ENCODE assay signal across 8 mouse cellular contexts in genomic region chr6:67034331-67035130, GRCm38 (mm10). TPM values are rescaled to one million over a fixed set of nuclear protein-coding genes. Genes with fewer than 3 reads are reported as not detected.
DNase-seq lines count a peak whose midpoint lies in the region; ATAC-seq lines count a peak whose summit lies in the region.

No protein-coding gene starts in this region.

- no peaks in the 10 kb centered on the region for H3K27me3 ChIP-seq in heart, embryonic 11.5 days (ENCODE audit: control insufficient read depth, insufficient read depth, low read length)
- peaks cover 10% of the 10 kb centered on the region; the same call in 1 of the 2 replicates for H3K27me3 ChIP-seq in hindbrain, embryonic 14.5 days (ENCODE audit: control insufficient read depth, insufficient read depth, low read length)
- H3K27me3 ChIP-seq in midbrain, embryonic 16.5 days (ENCODE audit: control insufficient read depth, insufficient read depth, low read depth, low read length), result peaks cover 3% of the 10 kb centered on the region

- H3K4me2 ChIP-seq in heart, embryonic 11.5 days, result peak overlapping the region; percentile 40
- H3K4me2 ChIP-seq in hindbrain, embryonic 14.5 days (replicated peaks), result peak overlapping the region; percentile 39
- peak overlapping the region; percentile 9 for H3K4me2 ChIP-seq in midbrain, embryonic 16.5 days (ENCODE audit: low read length)

- no peaks in the 10 kb centered on the region for H3K36me3 ChIP-seq in heart, embryonic 11.5 days (ENCODE audit: control insufficient read depth, insufficient read depth, low read length)
- no peaks in the 10 kb centered on the region for H3K36me3 ChIP-seq in hindbrain, embryonic 14.5 days (replicated peaks; ENCODE audit: control insufficient read depth, insufficient read depth)
- no peaks in the 10 kb centered on the region for H3K36me3 ChIP-seq in midbrain, embryonic 16.5 days (ENCODE audit: control insufficient read depth, insufficient read depth, low read length)

- 55% methylated on average over 7 of the region's 7 CpGs for WGBS in heart, embryonic 11.5 days (ENCODE audit: insufficient replicate concordance)
- WGBS in hindbrain, embryonic 14.5 days, result 47% methylated on average over 7 of the region's 7 CpGs
- 44% methylated on average over 7 of the region's 7 CpGs for WGBS in midbrain, embryonic 16.5 days

- H3K9me3 ChIP-seq in heart, embryonic 11.5 days (replicated peaks; ENCODE audit: control insufficient read depth, low read length), result no peaks in the 10 kb centered on the region
- H3K9me3 ChIP-seq in hindbrain, embryonic 14.5 days (ENCODE audit: control insufficient read depth, low read length), result no peaks in the 10 kb centered on the region
- H3K9me3 ChIP-seq in midbrain, embryonic 16.5 days (replicated peaks; ENCODE audit: control insufficient read depth, low read length, poor library complexity, severe bottlenecking), result no peaks in the 10 kb centered on the region

- no peak overlapping the region for H3K9ac ChIP-seq in heart, embryonic 11.5 days (ENCODE audit: low read depth, low read length)
- peak overlapping the region; percentile 31; the same call in 1 of the 2 replicates for H3K9ac ChIP-seq in hindbrain, embryonic 14.5 days
- H3K9ac ChIP-seq in midbrain, embryonic 16.5 days (ENCODE audit: low read depth, low read length), result no peak overlapping the region

- H3K4me3 ChIP-seq in heart, embryonic 11.5 days (ENCODE audit: low read depth, low read length), result peak overlapping the region; percentile 23; the same call in 1 of the 2 replicates
- H3K4me3 ChIP-seq in hindbrain, embryonic 14.5 days (replicated peaks; ENCODE audit: low read length), result peak overlapping the region; percentile 15; the same call in 1 of the 2 replicates
- no peak overlapping the region for H3K4me3 ChIP-seq in midbrain, embryonic 16.5 days (ENCODE audit: low read depth, low read length)

- no peak for DNase-seq in heart, adult 8-10 months (ENCODE audit: low spot score)
- DNase-seq in MEL-GATA-1-ER (ENCODE audit: extremely low read depth, low read depth), result peak; percentile 97
- DNase-seq in hindbrain, embryonic 14.5 days (ENCODE audit: low spot score), result no peak
- DNase-seq in T-cell, adult 2 months (ENCODE audit: low spot score), result no peak
- DNase-seq in ovary, postnatal 10 days (ENCODE audit: low spot score), result no peak
- DNase-seq in embryo, embryonic 9.5 days (ENCODE audit: extremely low spot score), result no peak

- H3K4me1 ChIP-seq in heart, embryonic 11.5 days (ENCODE audit: control insufficient read depth, insufficient read depth, low read length), result peaks cover 6% of the 10 kb centered on the region
- H3K4me1 ChIP-seq in hindbrain, embryonic 14.5 days (replicated peaks; ENCODE audit: control insufficient read depth, insufficient read depth, low read length), result peaks cover 22% of the 10 kb centered on the region
- H3K4me1 ChIP-seq in midbrain, embryonic 16.5 days (ENCODE audit: control insufficient read depth, insufficient read depth, low read length), result peaks cover 21% of the 10 kb centered on the region

- ATAC-seq in heart, embryonic 11.5 days (replicated peaks; ENCODE audit: insufficient number of reproducible peaks, low FRiP score, low TSS enrichment), result peak; percentile 17; the same call in 1 of the 2 replicates
- no peak for ATAC-seq in hindbrain, embryonic 14.5 days (ENCODE audit: low FRiP score)
- no peak for ATAC-seq in midbrain, embryonic 16.5 days

- H3K27ac ChIP-seq in heart, embryonic 11.5 days (ENCODE audit: low read depth, low read length), result peak overlapping the region; percentile 78
- H3K27ac ChIP-seq in hindbrain, embryonic 14.5 days, result no peak overlapping the region
- H3K27ac ChIP-seq in midbrain, embryonic 16.5 days (ENCODE audit: low read length), result no peak overlapping the region

RNA-seq across cellular contexts. Expression of gene Gadd45a, which starts 2.7 kb away (rescaled TPM):
- polyA plus RNA-seq in heart, embryonic 11.5 days (2014; fragmentation: Nextera tagmentation; extraction: Ambion mirVana), result 9.8 and 12.5 TPM in 2 replicates
- 10 to 100 TPM; 13.8 to 30.6 (median 20.8) TPM for total RNA-seq in heart, adult 8-10 months (2022)
- 14.1 and 14.8 TPM in 2 replicates for polyA plus RNA-seq in hindbrain, embryonic 14.5 days (2014; fragmentation: Nextera tagmentation; extraction: Ambion mirVana)
- 15.1 and 17.6 TPM in 2 replicates for polyA plus RNA-seq in midbrain, embryonic 16.5 days (2015; fragmentation: Nextera tagmentation; extraction: Ambion mirVana)
